Mouse (Mus musculus) MEL (cell line): ENCODE results near the gene Pi4kb.

Source experiments
- CTCF ChIP-seq, 3 experiments: IDR thresholded peaks in 2 of 3; conservative IDR thresholded peaks in 1 of 3; 2 replicates each; pipeline ENCODE4 v1.5.1; 2011 to 2012; ENCODE audit warnings: low read length in 3 of 3, low read depth in 2 of 3, mild to moderate bottlenecking in 2 of 3, improper control_type of control experiment in 1 of 3, inconsistent platforms in 1 of 3, mixed read lengths in 1 of 3, moderate library complexity in 1 of 3; ENCODE audit not compliant: control insufficient read depth in 1 of 3, insufficient read depth in 1 of 3, poor library complexity in 1 of 3, severe bottlenecking in 1 of 3
- E2F4 ChIP-seq: IDR thresholded peaks from 2 replicates; pipeline ENCODE4 v1.6.1; 2011; ENCODE audit warnings: low read depth, low read length, improper control_type of control experiment, borderline replicate concordance
- EP300 ChIP-seq, 2 experiments: IDR thresholded peaks; 2 replicates each; pipeline ENCODE4 v1.6.1; 2011; ENCODE audit warnings: improper control_type of control experiment in 2 of 2, low read length in 2 of 2, low read depth in 1 of 2, mild to moderate bottlenecking in 1 of 2
- GABPA ChIP-seq: IDR thresholded peaks from 2 replicates; pipeline ENCODE4 v1.6.1; 2012; ENCODE audit warnings: low read depth, mild to moderate bottlenecking, inconsistent platforms, low read length, improper control_type of control experiment, moderate library complexity
- HCFC1 ChIP-seq: IDR thresholded peaks from 2 replicates; pipeline ENCODE4 v1.6.1; 2012; ENCODE audit warnings: low read depth, mild to moderate bottlenecking, inconsistent platforms, low read length, improper control_type of control experiment, moderate library complexity
- POLR2A ChIP-seq, 2 experiments: IDR thresholded peaks; 2 replicates each; pipeline ENCODE4 v1.6.1; 2011 to 2012; ENCODE audit warnings: low read length in 2 of 2, mild to moderate bottlenecking in 2 of 2, control low read depth in 1 of 2, improper control_type of control experiment in 1 of 2, low read depth in 1 of 2, moderate library complexity in 1 of 2; ENCODE audit not compliant: control insufficient read depth in 1 of 2, insufficient read depth in 1 of 2, poor library complexity in 1 of 2

GRCm38 (mm10) chr3:94965878-94966277 is 8.7 kb upstream of the Pi4kb start:
- TF ChIP-seq CTCF (IDR thresholded peaks at IDR 0.05 in 2 of 3, conservative IDR thresholded peaks at IDR 0.05 in 1 of 3; ENCODE audit: control insufficient read depth in 1 of 3, insufficient read depth in 1 of 3, low read depth in 2 of 3, low read length in 3 of 3, poor library complexity in 1 of 3, severe bottlenecking in 1 of 3) (no peak), E2F4 (no peak), POLR2A (IDR thresholded peaks at IDR 0.05; ENCODE audit: control insufficient read depth in 1 of 2, insufficient read depth in 1 of 2, low read depth in 1 of 2, low read length in 2 of 2, poor library complexity in 1 of 2) (no peak), EP300 (IDR thresholded peaks at IDR 0.05; ENCODE audit: low read depth in 1 of 2, low read length in 2 of 2) (no peak), HCFC1 (no peak), GABPA (no peak)
